Mouse (Mus musculus) heart, embryonic 10.5 days (tissue): Measurements from ENCODE around the gene Olfr318. TPM values are rescaled to one million over a fixed set of nuclear protein-coding genes. Genes with fewer than 3 reads are reported as not detected.
"Not testable (repeated sequence)": the region's sequence is repeated elsewhere in the genome, so short reads cannot be mapped to it uniquely, and the experiment has no call there.

ENCODE experiments used
- DNase-seq: peaks from one replicate; pipeline ENCODE4 v3.0.0-alpha.2; 2017; ENCODE audit warnings: low spot score
- H3K27ac ChIP-seq: fragments of 300-500 bp; sonication (generic); 2 replicates; pipeline ENCODE4 v1.5.1; 2016; ENCODE audit warnings: mild to moderate bottlenecking
- H3K27me3 ChIP-seq: fragments of 300-500 bp; sonication (generic); 2 replicates; pipeline ENCODE4 v1.6.1; 2016; ENCODE audit warnings: mild to moderate bottlenecking; ENCODE audit not compliant: poor library complexity, insufficient read depth, severe bottlenecking
- H3K36me3 ChIP-seq: fragments of 300-500 bp; sonication (generic); 2 replicates; pipeline ENCODE4 v1.6.1; 2016; ENCODE audit warnings: mild to moderate bottlenecking, moderate library complexity
- H3K4me1 ChIP-seq: fragments of 300-500 bp; sonication (generic); 2 replicates; pipeline ENCODE4 v1.6.1; 2016; ENCODE audit warnings: mild to moderate bottlenecking
- H3K4me3 ChIP-seq: fragments of 300-500 bp; sonication (generic); 2 replicates; pipeline ENCODE4 v1.5.1; 2016; ENCODE audit warnings: mild to moderate bottlenecking, moderate library complexity
- H3K9me3 ChIP-seq: fragments of 300-500 bp; sonication (generic); 2 replicates; pipeline ENCODE4 v1.6.1; 2016; ENCODE audit warnings: mild to moderate bottlenecking, moderate library complexity
- WGBS: fragments of 180-500 bp; shearing (Covaris S2); methylation state at CpG from one replicate; pipeline ENCODE4 v1.1.7; 2016; 5-methylcytosine and 5-hydroxymethylcytosine counted together
- polyA plus RNA-seq: library from polyadenylated mRNA; unstranded; fragments of >200 nt; fragmentation: Nextera tagmentation; extraction: Ambion mirVana; gene quantifications from 2 replicates; pipeline ENCODE4 v1.2.1, GENCODE M21; 2016

Gene Olfr318
- polyA plus RNA-seq = not detected in 2 replicates

DNA sequence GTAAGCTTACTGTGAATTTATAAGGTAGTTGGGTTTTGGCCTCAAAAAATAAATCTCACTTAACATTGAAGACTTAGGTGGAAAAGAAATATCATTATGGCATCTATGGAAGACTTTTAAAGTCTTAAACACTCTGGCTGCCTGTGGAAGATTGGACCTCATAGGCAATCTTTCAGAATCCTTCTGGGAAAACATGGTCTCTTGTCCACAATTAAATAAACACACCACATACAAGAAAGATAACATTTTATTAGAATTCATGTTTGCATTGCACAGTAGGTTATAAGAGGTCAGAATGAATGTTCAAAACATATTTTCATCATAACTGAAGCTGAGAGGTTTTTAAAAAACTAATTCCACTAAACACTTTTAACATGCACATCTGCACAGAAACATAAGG is at the start of gene Olfr318:
Olfr318 (minus strand) TSS at position 101 of the 400 bp plus-strand sequence.
- H3K4me1 ChIP-seq = no peaks in the 10 kb centered on the region
- no peak within 1 kb of the TSS for H3K27ac ChIP-seq
- no peaks in the 10 kb centered on the region for H3K9me3 ChIP-seq
- no peak within 1 kb of the TSS for H3K4me3 ChIP-seq
- H3K27me3 ChIP-seq = no peaks in the 10 kb centered on the region
- no peak for DNase-seq
- no peaks in the 10 kb centered on the region for H3K36me3 ChIP-seq

DNA sequence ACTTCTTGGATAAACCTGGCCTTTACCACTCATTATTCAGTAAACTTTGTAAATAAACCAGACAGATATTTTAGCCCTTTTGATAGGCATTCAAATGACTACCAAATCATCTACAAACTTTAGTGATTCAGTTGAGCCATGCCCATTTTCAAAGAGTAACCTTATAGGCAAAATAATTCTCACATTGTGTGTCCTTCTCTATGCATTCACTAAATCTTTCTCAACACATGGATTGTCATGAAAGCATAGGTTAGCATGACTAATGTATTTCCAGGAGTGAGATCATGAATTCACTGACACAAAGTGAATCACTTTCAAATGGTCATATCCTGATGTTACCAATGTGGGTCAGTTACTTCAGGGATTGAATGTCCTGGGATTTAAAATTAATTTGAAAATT is 49.1 kb upstream of the Olfr318 start, which contains the start of gene Olfr315:
Olfr315 (plus strand) TSS at position 301 of the 400 bp plus-strand sequence.
- no peak for DNase-seq
- no peaks in the 10 kb centered on the region for H3K27me3 ChIP-seq
- H3K36me3 ChIP-seq = no peaks in the 10 kb centered on the region
- no peaks in the 10 kb centered on the region for H3K4me1 ChIP-seq
- no peak within 1 kb of the TSS for H3K27ac ChIP-seq
- H3K9me3 ChIP-seq = no peaks in the 10 kb centered on the region
- H3K4me3 ChIP-seq = no peak within 1 kb of the TSS

DNA sequence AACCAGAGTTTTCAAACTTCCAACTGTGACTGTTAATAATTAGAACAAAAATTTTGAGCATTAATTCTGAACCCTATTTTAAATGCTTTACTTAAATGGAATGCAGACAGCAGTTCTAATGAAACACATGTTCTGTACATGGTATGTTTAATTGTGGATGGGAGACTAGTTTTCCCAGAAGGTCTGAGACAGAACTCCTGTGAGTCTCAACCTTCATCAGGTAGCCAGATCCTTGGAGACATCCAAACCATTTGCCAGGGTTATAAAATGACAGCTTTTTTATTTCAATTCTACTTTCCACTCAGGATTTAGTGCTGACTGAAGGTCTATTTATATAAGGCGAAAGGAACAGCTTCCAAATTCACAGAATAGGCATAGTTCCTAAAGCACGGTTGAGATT is 28.6 kb upstream of the Olfr318 start, which contains the start of gene Olfr316:
Olfr316 (plus strand) TSS at position 301 of the 400 bp plus-strand sequence.
- Histone ChIP-seq H3K27ac (no peak within 1 kb of the TSS), H3K27me3 (no peaks in the 10 kb centered on the region), H3K9me3 (no peaks in the 10 kb centered on the region), H3K4me1 (no peaks in the 10 kb centered on the region), H3K36me3 (no peaks in the 10 kb centered on the region), H3K4me3 (no peak within 1 kb of the TSS)
- no peak for DNase-seq
- WGBS = 83% methylated on average over 2 of the region's 2 CpGs

- DNase-seq, H3K4me1 ChIP-seq, H3K27me3 ChIP-seq, H3K36me3 ChIP-seq, H3K27ac ChIP-seq, H3K9me3 ChIP-seq, H3K4me3 ChIP-seq: not testable (repeated sequence)
- WGBS = 69% methylated on average over 18 of the region's 18 CpGs
Observed at GRCm38 (mm10) chr11:58751096-58751495, 27.3 kb upstream of the Olfr318 start.

- no peak for DNase-seq
- H3K4me3 ChIP-seq = no peak within 1 kb of the TSS
- WGBS = 74% methylated on average over 4 of the region's 4 CpGs
- H3K27ac ChIP-seq = no peak within 1 kb of the TSS
- H3K9me3 ChIP-seq = no peaks in the 10 kb centered on the region
- no peaks in the 10 kb centered on the region for H3K4me1 ChIP-seq
- H3K27me3 ChIP-seq = no peaks in the 10 kb centered on the region
- H3K36me3 ChIP-seq = no peaks in the 10 kb centered on the region
Observed at GRCm38 (mm10) chr11:58738792-58739262, 15.0 kb upstream of the Olfr318 start, which contains the start of gene Olfr317. Gene Olfr317, minus strand, starts transcription at chr11:58739212.

GRCm38 (mm10) chr11:58733372-58733771 is 9.6 kb upstream of the Olfr318 start:
- no peaks in the 10 kb centered on the region for H3K27me3 ChIP-seq
- WGBS = 58% methylated on average over 3 of the region's 3 CpGs
- H3K4me3 ChIP-seq = no peak overlapping the region
- H3K36me3 ChIP-seq = no peaks in the 10 kb centered on the region
- no peak overlapping the region for H3K27ac ChIP-seq
- no peaks in the 10 kb centered on the region for H3K4me1 ChIP-seq
- DNase-seq = no peak
- H3K9me3 ChIP-seq = no peaks in the 10 kb centered on the region

GRCm38 (mm10) chr11:58727896-58728650 is 4.3 kb upstream of the Olfr318 start:
- not testable (repeated sequence) for H3K27ac ChIP-seq, H3K4me3 ChIP-seq, H3K9me3 ChIP-seq, H3K27me3 ChIP-seq, DNase-seq, H3K36me3 ChIP-seq, H3K4me1 ChIP-seq
- 76% methylated on average over 6 of the region's 6 CpGs for WGBS

DNA sequence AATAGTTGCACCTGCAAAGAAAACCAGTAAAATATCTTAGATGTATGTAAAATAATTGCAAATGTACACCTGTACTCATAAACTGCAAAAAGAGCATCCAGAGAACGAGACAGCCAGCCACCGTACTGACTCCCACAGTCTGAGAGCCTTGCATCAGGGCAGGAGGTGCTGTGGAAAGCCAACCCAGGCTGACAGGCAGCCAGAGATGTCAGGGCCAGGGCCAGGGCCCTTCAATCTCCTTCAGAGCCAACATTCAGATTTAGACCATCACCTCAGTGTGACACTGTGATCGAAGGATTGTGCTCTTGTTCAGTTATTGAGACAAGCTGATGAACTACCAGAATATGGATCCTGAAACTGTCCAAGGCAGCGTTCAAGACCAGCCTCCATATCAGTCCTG is 4.1 kb downstream of the Olfr318 start:
- peak; percentile 60 for DNase-seq
- H3K4me1 ChIP-seq = no peaks in the 10 kb centered on the region
- H3K27me3 ChIP-seq = no peaks in the 10 kb centered on the region
- no peak overlapping the region for H3K4me3 ChIP-seq
- no peak overlapping the region for H3K27ac ChIP-seq
- H3K9me3 ChIP-seq = no peaks in the 10 kb centered on the region
- H3K36me3 ChIP-seq = no peaks in the 10 kb centered on the region
- WGBS = 82% methylated on average over 4 of the region's 4 CpGs

DNA sequence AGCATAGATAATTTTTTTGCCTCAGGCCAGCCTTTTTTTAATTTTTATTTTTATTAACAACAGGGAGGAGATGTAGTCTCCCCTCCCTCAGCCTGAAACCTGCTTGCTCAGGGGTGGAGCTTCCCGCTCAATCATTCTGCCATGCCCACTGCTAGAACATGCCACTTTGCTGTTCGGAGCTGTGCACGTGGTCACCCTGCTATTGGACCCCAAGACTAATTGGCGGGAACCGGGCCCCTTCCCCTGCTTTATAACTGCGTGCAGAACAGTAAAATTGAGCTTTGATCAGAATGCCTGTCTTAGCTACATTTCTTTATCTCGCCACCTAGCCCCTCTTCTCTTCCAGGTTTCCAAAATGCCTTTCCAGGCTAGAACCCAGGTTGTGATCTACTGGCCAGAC is 6.1 kb downstream of the Olfr318 start:
- DNase-seq = peak; percentile 55
- not testable (repeated sequence) for H3K27ac ChIP-seq, H3K36me3 ChIP-seq, H3K9me3 ChIP-seq, H3K27me3 ChIP-seq, H3K4me3 ChIP-seq, H3K4me1 ChIP-seq
- 84% methylated on average over 7 of the region's 7 CpGs for WGBS

- Histone ChIP-seq H3K27ac (no peak overlapping the region), H3K36me3 (no peaks in the 10 kb centered on the region), H3K4me1 (no peaks in the 10 kb centered on the region), H3K27me3 (no peaks in the 10 kb centered on the region), H3K9me3 (no peaks in the 10 kb centered on the region), H3K4me3 (no peak overlapping the region)
- DNase-seq = peak; percentile 63
- 69% methylated on average over 11 of the region's 11 CpGs for WGBS
Observed at GRCm38 (mm10) chr11:58709086-58709485, 14.7 kb downstream of the Olfr318 start.

DNA sequence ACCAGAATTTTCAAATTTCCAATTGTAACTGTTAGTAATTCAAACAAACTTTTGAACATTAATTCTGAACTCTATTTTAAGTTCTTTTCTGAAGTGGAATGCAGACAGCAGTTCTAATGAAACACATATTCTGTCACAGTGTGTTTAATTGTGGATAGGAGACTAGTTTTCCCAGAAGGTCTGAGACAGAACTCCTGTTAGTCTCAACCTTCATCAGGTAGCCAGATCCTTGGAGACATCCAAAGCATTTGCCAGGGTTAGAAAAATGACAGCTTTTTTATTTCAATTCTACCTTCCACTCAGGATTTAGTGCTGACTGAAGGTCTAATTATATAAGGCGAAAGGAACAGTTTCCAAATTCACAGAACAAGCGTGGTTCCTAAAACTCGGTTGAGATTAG is 25.0 kb downstream of the Olfr318 start, which contains the start of gene Olfr319:
Olfr319 (plus strand) TSS at position 301 of the 400 bp plus-strand sequence.
- no peaks in the 10 kb centered on the region for H3K27me3 ChIP-seq
- no peaks in the 10 kb centered on the region for H3K4me1 ChIP-seq
- H3K27ac ChIP-seq = no peak within 1 kb of the TSS
- no peak within 1 kb of the TSS for H3K4me3 ChIP-seq
- H3K36me3 ChIP-seq = no peaks in the 10 kb centered on the region
- 79% methylated on average over 3 of the region's 3 CpGs for whole genome bisulfite sequencing
- DNase-seq = no peak
- peaks cover 8% of the 10 kb centered on the region for H3K9me3 ChIP-seq

- H3K4me1 ChIP-seq = no peaks in the 10 kb centered on the region
- H3K4me3 ChIP-seq = no peak within 1 kb of the TSS
- no peak within 1 kb of the TSS for H3K27ac ChIP-seq
- no peak for DNase-seq
- H3K36me3 ChIP-seq = no peaks in the 10 kb centered on the region
- no peaks in the 10 kb centered on the region for H3K27me3 ChIP-seq
- H3K9me3 ChIP-seq = no peaks in the 10 kb centered on the region
- 74% methylated on average over 1 of the region's 1 CpGs for WGBS
Observed at GRCm38 (mm10) chr11:58680799-58681198, 43.0 kb downstream of the Olfr318 start, which contains the start of gene Olfr320. Gene Olfr320, plus strand, starts transcription at chr11:58681099.

DNA sequence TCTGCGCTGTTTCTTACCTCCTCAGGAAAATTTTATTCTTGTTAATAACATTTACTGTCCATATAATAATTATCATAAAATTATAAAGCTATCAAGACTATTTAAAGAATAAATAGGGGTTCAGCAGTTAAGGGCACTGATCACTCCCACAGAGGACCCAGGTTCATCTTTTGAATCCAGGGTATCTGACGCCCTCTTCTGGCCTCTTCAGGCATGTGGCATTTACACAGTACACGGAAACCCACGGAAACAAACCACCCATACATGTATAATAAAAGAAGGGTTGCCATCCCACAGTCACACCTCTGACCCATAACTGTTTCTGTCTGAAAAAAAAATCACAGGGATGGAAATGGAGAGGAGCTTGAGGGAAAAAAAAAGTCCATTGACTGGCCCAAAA is 52.0 kb downstream of the Olfr318 start:
- no peak overlapping the region for H3K27ac ChIP-seq
- no peak overlapping the region for H3K4me3 ChIP-seq
- H3K4me1 ChIP-seq = no peaks in the 10 kb centered on the region
- no peaks in the 10 kb centered on the region for H3K27me3 ChIP-seq
- WGBS = 52% methylated on average over 4 of the region's 4 CpGs
- no peak for DNase-seq
- H3K36me3 ChIP-seq = no peaks in the 10 kb centered on the region
- H3K9me3 ChIP-seq = no peaks in the 10 kb centered on the region
